Mouse (Mus musculus): ENCODE measurements around the gene Tex36.

DNA sequence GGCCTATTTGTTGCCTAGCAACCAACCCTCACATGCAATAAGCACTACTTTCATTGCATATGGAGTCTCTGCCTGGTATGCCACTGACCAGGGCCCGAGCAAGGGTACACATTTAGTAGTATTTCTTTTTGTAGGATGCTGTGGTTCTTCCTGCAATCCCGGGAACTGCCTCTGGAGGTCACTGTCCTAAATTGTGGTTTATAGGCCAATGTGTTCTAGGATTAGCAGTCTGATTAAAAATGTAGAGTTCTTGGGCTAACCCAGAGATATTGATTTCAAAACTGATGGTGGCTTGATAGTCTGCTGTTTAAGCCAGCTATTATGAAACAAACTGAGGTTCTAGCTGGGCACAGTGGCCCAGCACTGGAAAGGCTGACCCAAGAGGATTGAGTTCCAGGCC lies 30.5 kb upstream of the Tex36 start:
- TF ChIP-seq CTCF (IDR thresholded peaks at IDR 0.05; ENCODE audit: low read depth, low read length): peak; percentile 17
- no peak for TF ChIP-seq POLR2A (IDR thresholded peaks at IDR 0.05; ENCODE audit: insufficient read depth, low read length)
- no peak for TF ChIP-seq EP300 (IDR thresholded peaks at IDR 0.05; ENCODE audit: insufficient read depth, low read depth, low read length)

Measured in ES-Bruce4 (cell line).